Mouse (Mus musculus): ENCODE measurements at regions not wholly inside any gene's neighbourhood (a gene's known extent, or its start where the extent isn't known, plus 50 kb on each side); places are given as distances from the start of the nearest gene placed in this dataset.

- TF ChIP-seq CTCF (IDR thresholded peaks at IDR 0.05) (peak; percentile 61), EP300 (IDR thresholded peaks at IDR 0.05) (no peak)
These were observed 446.2 kb downstream of the Prr30 start for GRCm38 (mm10) chr14:100753951-100754350.

Measured in lung, postnatal 0 days (tissue).